Mouse (Mus musculus) kidney, adult 2 months (tissue): Measurements from ENCODE around the gene Gkn2. TPM values are rescaled to one million over a fixed set of nuclear protein-coding genes. Genes with fewer than 3 reads are reported as not detected.

Experiments
- DNase-seq: peaks from one replicate; pipeline ENCODE4 v3.0.0; 2021
- H3K27ac ChIP-seq: fragments of 200-500 bp; 2 replicates; pipeline ENCODE4 v1.5.1; 2012; ENCODE audit warnings: low read depth, low read length, control low read depth, inconsistent platforms; ENCODE audit not compliant: insufficient read depth
- H3K27me3 ChIP-seq: fragments of 200-500 bp; replicated peaks from 2 replicates; pipeline ENCODE4 v1.6.1; 2012; ENCODE audit warnings: mild to moderate bottlenecking, moderate library complexity, low read length, inconsistent platforms; ENCODE audit not compliant: control insufficient read depth, insufficient read depth
- H3K36me3 ChIP-seq: fragments of 200-500 bp; 2 replicates; pipeline ENCODE4 v1.6.1; 2012; ENCODE audit warnings: mild to moderate bottlenecking, moderate library complexity, low read length, inconsistent platforms; ENCODE audit not compliant: control insufficient read depth, insufficient read depth
- H3K4me1 ChIP-seq: fragments of 200-500 bp; 2 replicates; pipeline ENCODE4 v1.6.1; 2011; ENCODE audit warnings: low read length; ENCODE audit not compliant: control insufficient read depth, insufficient read depth
- H3K4me3 ChIP-seq: fragments of 200-500 bp; 2 replicates; pipeline ENCODE4 v1.5.1; 2011; ENCODE audit warnings: mild to moderate bottlenecking, low read depth, low read length, control low read depth; ENCODE audit not compliant: insufficient read depth
- CTCF ChIP-seq: fragments of 200-500 bp; conservative IDR thresholded peaks from 2 replicates; pipeline ENCODE4 v1.5.1; 2011; ENCODE audit warnings: low read depth, mild to moderate bottlenecking, control low read depth, low read length, moderate library complexity, mixed read lengths; ENCODE audit not compliant: insufficient read depth, insufficient read length
- POLR2A ChIP-seq: fragments of 200-500 bp; IDR thresholded peaks from one replicate; pipeline ENCODE4 v1.6.1; 2011; ENCODE audit warnings: low read depth, low read length, control low read depth
- whole genome bisulfite sequencing: fragments of 180-500 bp; shearing (Covaris S2); methylation state at CpG from one replicate; pipeline ENCODE4 v1.1.7; 2018; 5-methylcytosine and 5-hydroxymethylcytosine counted together
- polyA plus RNA-seq: library from polyadenylated mRNA; depleted of rRNA; stranded (reverse); fragments of >200 nt; gene quantifications from 2 replicates; pipeline ENCODE4 v1.2.3, GENCODE M21; 2012

Gkn2 gene
- polyA plus RNA-seq, 1 experiment: not detected

DNA sequence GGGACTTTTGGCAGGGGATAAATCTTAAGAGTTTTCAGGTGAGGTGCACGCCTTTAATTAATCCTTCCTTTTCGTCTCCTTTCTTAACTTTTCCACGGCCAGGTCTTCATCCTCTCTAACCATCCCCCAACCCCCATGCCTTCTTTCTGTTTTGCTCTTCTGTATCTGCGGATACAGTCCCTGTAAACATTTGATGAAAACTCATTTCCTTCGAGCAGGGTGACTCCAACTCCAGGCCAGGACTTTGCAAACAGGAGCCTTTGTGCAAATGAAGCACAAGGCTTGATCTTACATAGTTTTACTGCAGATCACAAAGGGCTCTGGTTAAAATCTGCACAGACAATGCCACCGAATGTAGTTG, 37.2 kb upstream of the Gkn2 start:
- TF ChIP-seq POLR2A: no peak
- no peak for TF ChIP-seq CTCF
- Histone ChIP-seq H3K27me3 (no peaks in the 10 kb centered on the region), H3K4me3 (no peak overlapping the region), H3K4me1 (no peaks in the 10 kb centered on the region), H3K27ac (no peak overlapping the region), H3K36me3 (no peaks in the 10 kb centered on the region)
- no peak for DNase-seq
- 32% methylated on average over 6 of the region's 6 CpGs for WGBS

DNA sequence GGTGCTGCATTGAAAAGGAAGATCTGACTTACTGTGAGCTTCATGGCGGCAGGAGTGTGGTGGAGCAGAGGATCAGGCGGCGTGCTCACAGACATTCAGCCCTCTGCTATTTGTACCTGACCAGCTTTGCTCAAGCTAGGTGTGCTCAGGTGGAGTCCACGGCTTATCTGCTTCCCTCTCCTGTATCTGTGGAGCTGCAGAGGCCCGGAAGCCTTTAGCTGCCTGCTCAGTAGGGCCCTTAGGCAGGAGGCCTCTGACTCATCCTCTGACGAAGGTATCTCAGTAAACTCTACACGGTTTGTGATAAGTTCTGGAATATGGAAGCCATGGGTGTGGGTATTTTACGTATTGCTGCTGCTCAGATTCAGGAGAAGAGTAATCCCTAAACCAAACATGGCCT, 22.3 kb upstream of the Gkn2 start, which contains the start of gene Gkn1:
Gene Gkn1, minus strand, starts transcription at position 114 of the 400 bp plus-strand sequence.
- H3K27ac ChIP-seq: no peak within 1 kb of the TSS
- WGBS: 94% methylated on average over 8 of the region's 8 CpGs
- no peaks in the 10 kb centered on the region for H3K4me1 ChIP-seq
- no peaks in the 10 kb centered on the region for H3K36me3 ChIP-seq
- no peak within 1 kb of the TSS for H3K4me3 ChIP-seq
- H3K27me3 ChIP-seq: no peaks in the 10 kb centered on the region
- DNase-seq: no peak
- TF ChIP-seq CTCF (no peak), POLR2A (no peak)

DNA sequence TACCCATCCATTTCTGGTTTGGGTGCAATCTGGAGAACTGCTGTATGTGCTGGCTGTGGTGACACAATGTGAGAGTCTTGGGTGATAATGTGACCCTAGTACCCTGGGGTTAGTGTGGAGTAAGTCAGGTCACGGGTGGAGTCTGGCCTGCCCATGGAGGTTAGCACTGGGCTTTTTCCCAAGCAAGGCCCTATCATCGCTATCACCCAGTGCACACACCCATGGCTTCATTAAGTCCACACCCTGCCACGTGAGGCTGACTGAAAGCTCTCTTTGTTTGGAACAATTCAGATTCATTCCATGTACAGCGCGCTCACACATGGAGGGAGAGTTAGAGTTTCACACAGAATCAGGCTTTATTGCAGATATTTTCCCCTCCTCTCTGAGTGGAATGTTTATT, 18.7 kb upstream of the Gkn2 start:
- DNase-seq: no peak
- TF ChIP-seq CTCF (no peak), POLR2A (no peak)
- Histone ChIP-seq H3K27ac (no peak overlapping the region), H3K4me3 (no peak overlapping the region), H3K4me1 (no peaks in the 10 kb centered on the region), H3K27me3 (no peaks in the 10 kb centered on the region), H3K36me3 (no peaks in the 10 kb centered on the region)
- 85% methylated on average over 5 of the region's 5 CpGs for WGBS

DNA sequence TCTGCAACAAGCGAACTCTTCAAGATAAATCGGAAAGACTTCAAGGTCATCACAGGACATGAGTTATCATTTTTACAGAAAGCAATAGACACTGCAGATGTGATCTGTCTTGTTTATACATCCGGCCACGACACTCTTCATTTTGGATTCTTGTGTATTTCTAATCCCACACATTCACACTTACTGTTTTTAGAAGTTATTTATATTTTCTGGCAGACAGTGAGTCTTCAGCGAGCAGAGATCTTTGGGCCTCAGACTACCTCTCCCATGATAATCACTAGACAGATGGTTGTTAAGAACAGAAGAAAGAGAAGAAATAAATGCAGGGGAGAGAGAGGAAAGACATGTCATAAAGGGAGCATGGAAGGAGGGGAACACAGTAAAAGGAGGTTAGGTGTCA, 3.9 kb upstream of the Gkn2 start:
- DNase-seq: no peak
- Histone ChIP-seq H3K4me3 (no peak overlapping the region), H3K27ac (no peak overlapping the region), H3K27me3 (no peaks in the 10 kb centered on the region), H3K36me3 (no peaks in the 10 kb centered on the region), H3K4me1 (no peaks in the 10 kb centered on the region)
- 74% methylated on average over 5 of the region's 5 CpGs for WGBS
- TF ChIP-seq CTCF (no peak), POLR2A (no peak)

DNA sequence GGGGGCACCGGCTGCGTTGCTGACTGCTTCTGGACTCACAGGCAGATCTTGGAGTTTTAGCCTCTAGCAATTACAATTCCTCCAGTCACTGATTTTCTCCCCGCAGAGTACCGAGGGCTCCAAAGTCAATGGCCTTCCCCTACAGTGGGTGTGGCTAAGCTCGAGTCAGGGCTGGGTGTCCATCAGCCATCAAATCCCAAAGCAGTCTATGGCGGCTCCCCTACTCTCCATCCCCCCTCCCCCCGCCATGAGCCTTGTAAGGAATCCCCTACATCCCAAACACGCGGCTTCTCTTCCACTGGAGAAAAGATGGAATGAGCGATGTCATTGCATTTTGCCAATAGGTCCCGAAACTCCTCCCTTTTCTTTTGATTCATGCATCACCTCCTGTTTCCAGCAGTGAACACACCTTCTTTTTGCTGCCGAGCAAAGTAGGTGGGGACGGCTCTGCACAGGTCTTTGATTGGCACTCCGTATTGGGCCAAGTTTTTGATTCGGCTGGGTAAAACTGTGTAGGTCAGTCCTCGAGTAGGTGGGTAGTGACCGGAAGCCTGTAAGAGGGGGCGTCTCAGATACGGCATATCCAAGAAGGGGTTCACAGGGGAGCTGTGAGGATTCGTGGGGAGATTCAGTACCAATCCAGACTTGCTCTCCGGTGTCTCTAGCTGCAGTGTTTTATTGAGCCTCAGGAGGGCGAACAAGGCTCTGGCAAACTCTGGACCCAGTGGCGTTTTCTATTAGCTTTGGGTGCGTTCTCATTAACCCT, 11.0 kb downstream of the Gkn2 start:
- 14% methylated on average over 24 of the region's 24 CpGs for WGBS
- DNase-seq: peak; percentile 19

DNA sequence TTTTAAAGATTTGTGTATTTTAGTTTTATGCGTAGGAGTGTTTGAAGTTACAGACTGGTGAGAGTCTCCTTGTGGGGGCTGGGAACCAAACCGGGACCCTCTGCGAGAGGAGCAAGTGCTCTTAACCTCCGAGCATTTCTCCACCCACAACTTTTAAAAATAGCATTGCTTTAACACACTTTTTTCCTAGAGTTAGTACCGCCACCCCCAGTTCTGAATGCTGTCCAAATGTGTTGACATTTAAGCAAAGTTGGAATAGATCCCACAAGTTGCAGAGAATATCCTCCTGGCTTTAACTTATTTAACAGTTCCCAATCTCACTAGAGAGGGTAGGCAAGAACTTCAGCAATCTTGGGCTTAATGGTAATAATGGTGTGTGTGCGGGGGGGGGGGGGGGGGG, 11.6 kb downstream of the Gkn2 start:
- no peak overlapping the region for H3K4me3 ChIP-seq
- H3K4me1 ChIP-seq: no peaks in the 10 kb centered on the region
- no peaks in the 10 kb centered on the region for H3K36me3 ChIP-seq
- no peaks in the 10 kb centered on the region; the same call in 1 of the 2 replicates for H3K27me3 ChIP-seq
- DNase-seq: no peak
- TF ChIP-seq CTCF (no peak), POLR2A (no peak)
- no peak overlapping the region for H3K27ac ChIP-seq
- WGBS: 48% methylated on average over 6 of the region's 6 CpGs

More for the DNA sequence above, 11.0 kb downstream of the Gkn2 start:
- Histone ChIP-seq H3K4me1 (no peaks in the 10 kb centered on the region), H3K4me3 (no peak overlapping the region), H3K36me3 (no peaks in the 10 kb centered on the region), H3K27me3 (no peaks in the 10 kb centered on the region; the same call in 1 of the 2 replicates), H3K27ac (no peak overlapping the region)
- TF ChIP-seq POLR2A (no peak), CTCF (peak; percentile 47)

DNA sequence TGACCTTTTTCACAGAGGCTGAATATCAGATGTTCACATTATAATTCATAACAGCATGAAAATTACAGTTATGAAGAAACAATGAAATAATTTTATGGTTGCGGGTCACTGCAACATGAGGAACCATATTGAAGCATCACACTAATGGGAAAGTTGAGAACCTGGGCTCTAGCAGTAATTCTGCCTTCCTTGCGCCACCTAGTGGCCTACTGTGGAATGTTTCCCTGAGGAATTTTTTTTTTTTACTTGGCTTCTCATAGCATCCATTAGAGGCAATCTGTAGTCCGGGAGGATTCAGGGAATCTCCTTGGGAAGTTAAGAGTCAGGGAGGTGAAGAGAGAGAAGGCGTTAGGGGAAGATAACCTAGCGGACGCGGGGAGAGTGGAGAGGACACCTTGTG, 13.0 kb downstream of the Gkn2 start:
- no peaks in the 10 kb centered on the region for H3K36me3 ChIP-seq
- 6% methylated on average over 7 of the region's 7 CpGs for WGBS
- H3K27me3 ChIP-seq: no peaks in the 10 kb centered on the region; the same call in 1 of the 2 replicates
- no peak overlapping the region for H3K4me3 ChIP-seq
- H3K4me1 ChIP-seq: no peaks in the 10 kb centered on the region
- TF ChIP-seq POLR2A: no peak
- TF ChIP-seq CTCF: peak; percentile 65
- peak; percentile 63 for DNase-seq
- no peak overlapping the region for H3K27ac ChIP-seq
